Mouse (Mus musculus) hindbrain, postnatal 0 days (tissue): ENCODE measurements at regions not wholly inside any gene's neighbourhood (a gene's known extent, or its start where the extent isn't known, plus 50 kb on each side); places are given as distances from the start of the nearest gene placed in this dataset.

ENCODE experiments used
- ATAC-seq: fragments of 200-750 bp; cut with Nextera tagmentation; 2 replicates; pipeline ENCODE4 v1.8.0; 2017; ENCODE audit warnings: mild to moderate bottlenecking, moderate TSS enrichment, moderate library complexity
- DNase-seq: peaks from one replicate; pipeline ENCODE4 v3.0.0-alpha.2; 2015; ENCODE audit warnings: low spot score
- H3K27ac ChIP-seq: fragments of 300-500 bp; sonication (generic); 2 replicates; pipeline ENCODE4 v1.5.1; 2014; ENCODE audit warnings: mild to moderate bottlenecking
- H3K27me3 ChIP-seq: fragments of 300-500 bp; sonication (generic); 2 replicates; pipeline ENCODE4 v1.6.1; 2014; ENCODE audit warnings: low read length, mixed read lengths; ENCODE audit not compliant: insufficient read depth
- H3K36me3 ChIP-seq: fragments of 300-500 bp; sonication (generic); 2 replicates; pipeline ENCODE4 v1.6.1; 2014; ENCODE audit warnings: low read length, mixed read lengths; ENCODE audit not compliant: insufficient read depth
- H3K4me1 ChIP-seq: fragments of 300-500 bp; sonication (generic); 2 replicates; pipeline ENCODE4 v1.6.1; 2014; ENCODE audit warnings: antibody characterized with exemption, low read length, mixed read lengths; ENCODE audit not compliant: insufficient read depth
- H3K4me2 ChIP-seq: fragments of 300-500 bp; sonication (generic); 2 replicates; pipeline ENCODE4 v1.6.1; 2014; ENCODE audit warnings: low read depth, mild to moderate bottlenecking, low read length, moderate library complexity, mixed read lengths
- H3K4me3 ChIP-seq: fragments of 300-500 bp; sonication (generic); 2 replicates; pipeline ENCODE4 v1.5.1; 2014; ENCODE audit warnings: low read length
- H3K9ac ChIP-seq: fragments of 300-500 bp; sonication (generic); replicated peaks from 2 replicates; pipeline ENCODE4 v1.6.1; 2014; ENCODE audit warnings: mild to moderate bottlenecking, low read length, moderate library complexity, mixed read lengths
- H3K9me3 ChIP-seq: fragments of 300-500 bp; sonication (generic); 2 replicates; pipeline ENCODE4 v1.6.1; 2016; ENCODE audit warnings: low read length, mixed read lengths
- CTCF ChIP-seq: IDR thresholded peaks from 2 replicates; pipeline ENCODE4 v1.5.1; 2016; ENCODE audit warnings: antibody characterized with exemption, control low read depth, low read depth
- WGBS: fragments of 180-500 bp; shearing (Covaris S2); extraction: QIAGEN DNeasy Blood & Tissue Kit; methylation state at CpG from one replicate; pipeline ENCODE4 v1.1.7; 2014; 5-methylcytosine and 5-hydroxymethylcytosine counted together

DNA sequence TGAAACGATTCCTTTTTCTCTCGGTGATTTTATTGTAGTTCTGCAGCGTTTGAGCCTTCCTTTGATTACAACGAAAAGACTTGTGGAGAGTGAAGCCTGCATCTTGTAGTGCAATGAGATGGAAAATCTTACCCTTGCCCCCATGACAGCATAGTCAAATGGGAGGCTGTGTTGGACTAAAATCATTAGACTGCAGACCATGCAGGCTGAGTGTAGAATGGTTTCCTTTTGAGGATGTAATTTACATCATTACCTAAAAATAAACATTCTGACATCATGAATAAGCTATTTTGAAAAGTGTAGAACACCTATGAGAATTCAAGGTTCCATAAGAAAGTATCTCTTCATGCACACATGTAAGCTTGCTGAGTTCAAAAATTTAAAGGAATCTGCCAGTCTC is 504.9 kb upstream of the Smim15 start:
- no peaks in the 10 kb centered on the region for H3K9me3 ChIP-seq
- DNase-seq (no peak), ATAC-seq (no peak)
- H3K27ac ChIP-seq = no peak overlapping the region
- H3K36me3 ChIP-seq = no peaks in the 10 kb centered on the region
- H3K4me2 ChIP-seq = no peak overlapping the region
- H3K9ac ChIP-seq = no peak overlapping the region
- peaks cover 23% of the 10 kb centered on the region for H3K4me1 ChIP-seq
- no peaks in the 10 kb centered on the region for H3K27me3 ChIP-seq
- TF ChIP-seq CTCF = no peak
- H3K4me3 ChIP-seq = no peak overlapping the region
- 47% methylated on average over 4 of the region's 4 CpGs for WGBS

DNA sequence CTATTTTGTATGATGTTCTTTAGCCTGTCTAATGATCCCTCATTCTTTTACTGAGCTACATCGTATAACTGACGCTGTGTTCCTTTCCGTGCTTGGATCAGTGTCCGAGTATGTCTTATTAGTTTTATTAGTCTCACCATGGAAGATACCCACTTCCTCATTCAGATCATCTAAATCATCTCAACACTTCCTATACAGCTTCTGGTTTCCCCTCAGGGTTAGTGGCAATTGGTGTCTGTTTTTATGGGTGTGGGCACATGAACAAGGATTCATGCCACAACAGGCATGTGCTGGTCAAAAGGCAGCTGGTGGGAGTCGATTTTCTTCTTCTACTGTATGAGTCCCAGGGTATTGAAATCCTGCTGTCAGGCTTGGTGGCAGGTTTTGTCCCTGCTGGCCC is 509.0 kb upstream of the Smim15 start:
- no peak overlapping the region for H3K4me3 ChIP-seq
- no peak for ATAC-seq
- no peak for TF ChIP-seq CTCF
- 91% methylated on average over 5 of the region's 5 CpGs for WGBS
- H3K4me1 ChIP-seq = peaks cover 8% of the 10 kb centered on the region; the same call in 1 of the 2 replicates
- DNase-seq = no peak
- H3K4me2 ChIP-seq = no peak overlapping the region
- H3K9ac ChIP-seq = no peak overlapping the region
- no peaks in the 10 kb centered on the region for H3K27me3 ChIP-seq
- no peak overlapping the region for H3K27ac ChIP-seq
- no peaks in the 10 kb centered on the region for H3K9me3 ChIP-seq
- H3K36me3 ChIP-seq = no peaks in the 10 kb centered on the region

DNA sequence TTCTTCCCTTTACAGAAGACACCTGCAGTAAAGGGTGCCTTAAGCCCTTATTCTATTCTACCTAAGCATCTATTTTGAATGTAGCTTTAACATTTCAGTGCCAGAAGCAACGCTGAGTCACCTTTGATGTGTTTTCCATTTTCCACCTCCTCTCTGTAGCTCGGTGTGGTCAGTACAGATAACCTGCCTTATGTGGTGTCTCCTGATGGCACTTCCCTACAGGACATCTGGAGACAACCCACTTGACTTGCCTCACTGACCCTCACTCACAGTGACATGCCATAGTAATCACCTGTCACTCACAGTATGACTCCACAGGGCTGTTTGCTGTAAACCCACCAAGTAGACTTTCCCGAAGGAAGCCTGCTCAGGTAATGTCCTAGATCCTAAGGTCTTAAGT is 510.9 kb upstream of the Smim15 start:
- no peak for TF ChIP-seq CTCF
- Histone ChIP-seq H3K9ac (no peak overlapping the region), H3K4me3 (no peak overlapping the region), H3K27ac (no peak overlapping the region), H3K4me2 (no peak overlapping the region), H3K27me3 (no peaks in the 10 kb centered on the region), H3K9me3 (no peaks in the 10 kb centered on the region), H3K36me3 (no peaks in the 10 kb centered on the region), H3K4me1 (peaks cover 5% of the 10 kb centered on the region; the same call in 1 of the 2 replicates)
- DNase-seq (no peak), ATAC-seq (no peak)
- 86% methylated on average over 3 of the region's 3 CpGs for WGBS

DNA sequence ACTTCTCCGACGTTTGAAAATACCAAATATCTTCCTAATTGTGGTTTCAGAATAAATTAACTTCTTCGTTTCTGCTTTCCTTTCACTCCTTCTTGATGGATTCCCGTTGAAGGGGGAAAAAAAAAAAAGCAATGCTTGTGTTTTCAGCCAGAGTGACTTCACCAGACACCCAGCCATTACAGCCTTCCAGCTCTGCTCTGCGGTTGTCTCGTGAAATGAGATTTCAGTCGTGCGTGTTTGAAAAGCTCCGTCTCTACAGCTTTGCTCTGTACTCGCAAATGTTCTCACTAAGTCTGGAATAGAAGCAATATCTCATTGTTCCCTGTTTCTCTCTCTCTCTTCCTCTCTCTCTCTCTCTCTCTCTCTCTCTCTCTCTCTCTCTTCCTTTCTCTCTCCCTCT is 509.6 kb upstream of the Kif2a start:
- Histone ChIP-seq H3K4me1 (peaks cover 5% of the 10 kb centered on the region; the same call in 1 of the 2 replicates), H3K4me3 (no peak overlapping the region), H3K27me3 (no peaks in the 10 kb centered on the region), H3K9ac (no peak overlapping the region), H3K4me2 (no peak overlapping the region), H3K9me3 (no peaks in the 10 kb centered on the region), H3K27ac (no peak overlapping the region), H3K36me3 (no peaks in the 10 kb centered on the region)
- no peak for ATAC-seq
- no peak for TF ChIP-seq CTCF
- peak; percentile 22 for DNase-seq
- WGBS = 50% methylated on average over 10 of the region's 10 CpGs

DNA sequence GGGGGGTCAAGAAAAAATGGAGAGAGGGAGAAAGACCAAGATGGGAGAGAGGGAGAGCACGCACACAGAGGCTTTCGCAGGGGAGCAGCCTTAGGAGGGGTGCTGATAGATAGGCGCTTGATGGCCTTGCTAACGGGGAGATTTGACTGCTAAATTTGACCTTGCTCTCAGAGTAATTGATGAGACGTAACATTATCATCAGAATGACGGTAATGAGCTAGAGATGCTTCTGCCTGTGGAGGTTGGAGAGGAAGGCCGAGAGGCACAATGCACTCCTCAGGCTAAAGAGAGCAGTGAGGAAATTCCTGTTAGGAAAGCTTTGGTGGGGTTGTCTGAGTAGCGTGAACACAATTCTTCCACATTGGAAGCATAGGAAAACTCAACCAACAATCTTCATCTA is 509.1 kb upstream of the Kif2a start:
- no peak overlapping the region for H3K27ac ChIP-seq
- no peak overlapping the region for H3K9ac ChIP-seq
- H3K36me3 ChIP-seq = no peaks in the 10 kb centered on the region
- H3K4me3 ChIP-seq = no peak overlapping the region
- peaks cover 5% of the 10 kb centered on the region; the same call in 1 of the 2 replicates for H3K4me1 ChIP-seq
- DNase-seq (no peak), ATAC-seq (no peak)
- H3K27me3 ChIP-seq = no peaks in the 10 kb centered on the region
- TF ChIP-seq CTCF = no peak
- no peak overlapping the region for H3K4me2 ChIP-seq
- H3K9me3 ChIP-seq = no peaks in the 10 kb centered on the region
- WGBS = 46% methylated on average over 8 of the region's 8 CpGs

DNA sequence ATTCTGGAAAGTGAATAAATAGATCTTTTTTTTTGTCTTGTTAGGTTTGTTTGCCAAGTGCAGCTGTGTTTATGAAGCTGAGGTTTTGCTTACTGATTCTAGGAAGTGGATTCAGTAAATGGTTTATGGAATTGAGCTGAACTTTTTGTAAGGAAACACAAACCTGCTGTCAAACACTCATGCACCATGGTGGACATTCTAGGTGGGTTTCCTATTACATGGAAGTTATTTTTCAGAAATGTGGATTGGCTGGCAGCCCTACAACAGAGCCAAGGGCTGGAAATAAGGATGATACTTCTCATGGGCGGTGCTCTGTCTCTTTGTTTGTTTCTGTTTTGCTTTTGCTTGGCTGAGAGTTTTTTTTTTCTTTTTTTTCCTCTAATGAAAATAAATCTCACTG is 508.5 kb upstream of the Kif2a start:
- TF ChIP-seq CTCF = no peak
- Histone ChIP-seq H3K9ac (no peak overlapping the region), H3K27me3 (no peaks in the 10 kb centered on the region), H3K36me3 (no peaks in the 10 kb centered on the region), H3K4me1 (peaks cover 5% of the 10 kb centered on the region; the same call in 1 of the 2 replicates), H3K4me3 (no peak overlapping the region), H3K27ac (no peak overlapping the region), H3K9me3 (no peaks in the 10 kb centered on the region), H3K4me2 (no peak overlapping the region)
- DNase-seq (no peak), ATAC-seq (no peak)
- 95% methylated on average over 1 of the region's 1 CpGs for WGBS

DNA sequence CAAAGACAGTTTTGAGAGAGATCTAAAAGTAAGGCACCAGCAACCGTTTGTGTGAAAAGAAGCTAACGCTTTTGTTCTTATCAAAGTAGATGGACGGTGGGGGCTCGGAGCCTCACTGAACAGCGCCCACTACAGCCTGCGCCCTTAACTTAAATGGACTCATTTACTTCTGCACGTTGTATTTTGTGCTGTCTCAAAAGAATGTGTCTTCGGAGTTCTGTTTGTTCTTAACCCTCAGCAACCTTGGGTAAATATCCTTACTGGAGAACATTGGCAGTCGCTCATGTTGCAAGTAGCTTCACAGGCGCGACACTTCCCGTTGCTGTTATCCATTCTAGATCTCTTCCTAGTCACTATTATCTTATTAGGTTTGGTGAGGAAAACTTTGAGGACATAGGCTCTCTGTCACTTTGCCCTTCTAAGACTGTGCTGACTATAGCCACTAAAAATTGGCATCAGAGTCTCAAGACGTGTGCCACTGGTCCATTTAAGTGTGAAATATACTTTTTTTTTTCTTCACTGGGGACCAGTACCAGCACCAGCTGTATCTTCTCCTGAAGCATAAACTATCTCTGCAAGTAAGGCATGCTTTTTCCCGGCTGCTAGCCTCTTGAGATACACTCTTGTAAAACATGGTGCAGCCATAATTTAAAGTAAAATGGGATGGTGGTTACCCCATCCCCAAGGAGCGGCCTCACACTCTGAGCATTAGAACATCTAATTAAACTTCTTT is 507.0 kb upstream of the Kif2a start:
- no peak overlapping the region for H3K4me3 ChIP-seq
- DNase-seq = no peak
- H3K27me3 ChIP-seq = no peaks in the 10 kb centered on the region
- peaks cover 5% of the 10 kb centered on the region; the same call in 1 of the 2 replicates for H3K4me1 ChIP-seq
- peak; percentile 22 for TF ChIP-seq CTCF
- H3K4me2 ChIP-seq = no peak overlapping the region
- 76% methylated on average over 15 of the region's 15 CpGs for WGBS
- no peak overlapping the region for H3K9ac ChIP-seq
- no peak for ATAC-seq
- no peaks in the 10 kb centered on the region for H3K9me3 ChIP-seq
- H3K36me3 ChIP-seq = no peaks in the 10 kb centered on the region
- no peak overlapping the region for H3K27ac ChIP-seq
